Mouse (Mus musculus): ENCODE measurements around the gene Il17c.

Gene Il17c

GRCm38 (mm10) chr8:122421376-122422070, at the start of gene Il17c:
Gene Il17c (plus strand): TSS chr8:122422020.
- DNase-seq = no peak

DNA sequence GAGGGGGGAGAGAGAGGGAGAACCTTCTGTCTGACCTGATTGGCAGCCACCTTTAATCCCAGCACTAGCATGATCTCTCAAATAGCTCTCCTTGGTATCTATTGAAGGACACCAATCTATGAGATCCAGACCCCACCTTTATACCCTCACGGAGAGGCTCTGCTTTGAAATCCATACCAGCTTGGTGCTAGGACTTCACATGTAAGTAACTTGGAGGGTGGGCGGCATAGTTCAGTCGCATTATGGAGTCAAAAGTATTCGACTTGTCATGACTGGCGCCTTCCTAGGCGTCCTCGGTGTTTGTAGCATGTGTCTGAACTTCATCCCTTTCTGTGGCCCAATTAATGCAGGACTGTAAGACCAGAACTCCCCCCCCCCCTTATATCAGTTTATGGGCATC, 46.5 kb upstream of the Il17c start:
- no peak for DNase-seq

DNA sequence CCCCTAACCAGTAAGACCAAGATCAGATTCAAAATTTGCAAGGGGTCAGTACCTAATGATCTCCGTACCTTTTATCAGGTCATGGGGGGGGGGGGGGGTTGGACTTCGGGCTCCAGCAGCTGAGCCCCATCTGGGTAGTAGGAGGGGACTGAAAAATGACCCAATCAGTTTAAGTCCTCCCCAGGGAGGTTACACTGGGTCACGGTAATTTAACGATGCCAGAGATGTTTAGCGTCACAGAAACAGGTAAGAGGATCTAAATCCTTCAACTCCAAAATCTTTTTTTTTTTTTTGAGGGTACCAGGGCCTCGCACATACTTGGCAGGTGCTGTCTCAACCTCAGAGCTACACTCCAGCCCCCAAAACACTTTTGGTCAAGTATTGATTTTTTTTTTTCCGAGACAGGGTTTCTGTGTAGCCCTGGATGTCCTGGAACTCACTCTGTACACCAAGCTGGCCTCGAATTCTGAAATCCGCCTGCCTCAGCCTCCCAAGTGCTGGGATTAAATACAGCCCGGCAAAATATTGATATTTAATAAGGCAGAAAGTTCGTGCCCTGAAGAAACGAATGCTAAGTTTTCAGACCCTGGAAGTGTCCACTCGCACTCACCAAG, 46.0 kb upstream of the Il17c start:
- DNase-seq = no peak

- DNase-seq = peak; percentile 100
These were observed 45.2 kb upstream of the Il17c start, which contains the start of gene Zc3h18 for GRCm38 (mm10) chr8:122376365-122377231. Gene Zc3h18 (plus strand): TSS chr8:122376609.

DNA sequence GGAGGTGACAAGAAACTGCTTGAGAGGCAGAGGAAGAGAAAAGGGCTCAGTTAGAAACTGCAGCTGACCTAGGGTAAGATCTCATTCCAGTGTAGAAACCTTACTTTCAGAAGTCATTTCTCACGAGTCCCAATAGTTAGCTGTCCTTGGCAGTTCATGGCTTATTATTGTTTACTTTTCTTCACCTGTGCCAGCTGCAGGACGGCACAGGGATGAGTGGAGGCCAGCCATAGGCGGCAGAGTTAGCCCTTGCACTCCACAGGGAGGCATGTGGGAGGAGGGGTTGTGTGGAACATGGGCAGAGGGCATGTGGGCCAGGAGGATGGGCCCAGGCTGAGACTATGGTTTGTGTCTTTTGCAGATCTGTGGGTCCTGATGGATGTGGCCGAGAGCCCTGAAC, 38.8 kb upstream of the Il17c start:
- DNase-seq = no peak

DNA sequence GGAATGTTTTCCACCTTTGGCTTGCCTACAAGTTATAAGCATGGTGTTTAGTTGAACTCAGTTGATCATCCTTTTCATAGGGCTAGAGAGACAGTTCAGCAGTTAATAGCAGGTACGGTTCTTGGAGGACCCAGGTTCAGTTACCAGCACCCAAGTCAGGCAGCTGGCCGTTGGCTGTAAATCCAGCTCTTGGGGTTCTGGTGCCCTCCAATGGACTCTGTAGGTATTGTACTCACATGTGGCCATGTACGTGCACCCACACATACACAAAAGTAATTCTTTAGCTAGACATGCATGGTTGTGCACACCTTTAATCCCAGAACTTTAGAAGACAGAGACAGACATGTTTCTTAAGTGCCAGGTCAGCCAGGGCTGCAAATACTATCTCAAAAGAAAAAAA, 32.5 kb upstream of the Il17c start:
- no peak for DNase-seq

- DNase-seq = no peak
These were observed 31.1 kb upstream of the Il17c start for GRCm38 (mm10) chr8:122390758-122391157.

GRCm38 (mm10) chr8:122393717-122394116, 28.1 kb upstream of the Il17c start:
- no peak for DNase-seq

DNA sequence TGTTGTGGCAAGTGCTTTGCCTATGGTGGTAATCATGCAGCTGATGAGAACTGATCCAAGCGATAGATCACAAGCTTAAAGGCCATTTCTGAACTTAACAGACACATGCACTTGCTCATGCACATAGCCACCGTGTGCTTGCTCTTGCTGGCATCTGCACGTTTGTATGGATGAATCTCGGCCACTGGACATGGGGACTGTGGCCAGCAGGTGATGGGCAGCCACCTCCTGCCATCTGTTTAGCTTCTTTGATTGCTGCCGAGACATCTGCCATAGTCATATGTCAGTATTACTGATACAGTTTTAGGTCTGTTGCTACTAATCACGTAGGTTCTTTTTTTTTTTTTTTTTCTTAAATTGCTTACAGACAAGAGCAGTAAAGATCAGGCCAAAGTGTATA, 26.5 kb upstream of the Il17c start:
- DNase-seq = peak; percentile 52

DNA sequence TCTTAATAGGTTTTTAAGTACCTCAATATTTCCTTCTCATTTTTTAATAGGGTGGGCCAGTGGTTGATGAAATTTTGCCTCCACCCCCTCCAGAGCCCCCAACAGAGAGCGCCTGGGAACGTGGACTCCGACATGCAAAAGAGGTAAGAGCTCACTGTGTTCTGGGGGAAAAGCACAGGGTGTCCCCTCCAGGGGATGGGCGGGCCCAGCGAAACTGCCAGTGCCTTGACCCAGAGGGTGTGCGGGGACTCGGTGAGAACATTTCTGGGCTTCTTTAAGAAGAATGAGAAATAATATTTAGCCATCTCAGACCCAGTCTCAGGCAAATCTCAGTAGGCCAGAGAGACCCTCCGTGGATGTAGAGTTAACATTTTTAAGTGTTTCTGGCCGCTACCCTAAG, 23.6 kb upstream of the Il17c start:
- no peak for DNase-seq

- DNase-seq = no peak
These were observed 16.5 kb upstream of the Il17c start for GRCm38 (mm10) chr8:122405146-122405805.

DNA sequence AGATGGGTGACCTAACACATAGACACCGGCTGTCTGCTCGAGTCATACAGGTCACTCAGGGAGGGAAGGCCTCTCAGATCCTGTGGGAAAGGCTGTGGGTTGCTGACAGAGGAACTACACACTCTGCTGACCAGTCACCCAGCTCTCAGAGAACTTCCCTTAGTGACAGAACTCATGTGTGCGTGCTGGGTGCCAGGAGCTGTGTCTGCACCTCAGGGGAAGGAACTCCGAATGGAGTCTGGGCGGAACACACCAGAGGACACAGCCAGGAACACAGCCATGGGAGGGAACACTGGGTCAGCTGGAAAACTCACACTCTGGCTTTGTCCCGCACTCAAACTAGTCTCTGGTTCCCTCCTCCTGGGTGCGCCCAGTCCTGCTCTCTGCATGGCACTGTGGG, 14.1 kb upstream of the Il17c start:
- no peak for DNase-seq

DNA sequence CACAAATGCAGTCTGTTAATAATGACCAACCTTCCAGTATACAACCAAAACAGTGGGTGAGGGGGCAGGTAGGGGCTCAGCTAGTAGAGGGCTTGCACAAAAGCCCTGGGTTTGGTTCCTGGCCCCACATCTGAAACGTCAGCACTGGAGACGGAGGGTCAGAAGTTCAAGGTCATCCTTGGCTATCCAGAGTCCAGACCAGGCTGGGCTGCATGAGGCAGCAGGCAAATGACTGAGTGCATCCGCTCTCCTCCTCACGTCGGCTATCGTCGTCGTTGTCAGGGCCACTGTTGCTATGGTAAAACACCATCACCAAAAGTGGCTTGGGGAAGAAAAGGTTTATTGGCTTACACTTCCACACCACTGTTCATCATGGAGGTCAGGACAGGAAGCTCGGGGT, 7.5 kb upstream of the Il17c start:
- no peak for DNase-seq

GRCm38 (mm10) chr8:122415554-122415953, 6.3 kb upstream of the Il17c start:
- no peak for DNase-seq

DNA sequence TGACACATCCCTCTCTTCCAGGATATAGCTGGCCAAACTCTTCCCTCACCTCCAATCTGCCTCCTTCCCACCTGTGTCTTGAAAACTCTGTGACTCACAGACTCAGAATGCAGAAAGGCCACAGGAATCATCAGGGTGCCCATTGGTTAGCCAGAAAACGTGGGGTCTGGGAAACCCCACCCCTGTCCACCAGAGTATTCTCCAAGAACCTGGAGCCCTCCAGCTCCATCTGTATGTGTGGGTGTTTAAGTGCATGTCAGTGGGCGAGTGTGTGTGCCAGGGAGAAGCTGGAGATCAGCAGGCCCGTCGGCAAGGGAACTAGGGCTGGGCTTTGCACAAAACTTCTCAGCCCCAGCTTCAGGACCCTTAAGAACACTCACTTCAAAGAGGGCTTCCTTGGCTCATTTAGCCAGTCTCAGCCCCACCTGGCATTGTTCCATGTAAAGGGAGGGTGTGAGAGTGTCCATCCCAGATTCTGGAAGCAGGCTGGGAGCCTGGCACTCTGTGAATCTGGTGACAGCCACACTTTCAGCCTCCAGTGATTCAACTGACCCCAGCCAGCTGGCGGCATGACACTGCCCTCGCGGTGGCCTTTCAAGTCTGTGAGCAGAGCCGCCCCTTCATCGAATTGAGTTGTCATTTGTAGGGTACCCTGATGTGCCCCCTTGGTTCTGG, 1.8 kb upstream of the Il17c start:
- no peak for DNase-seq

DNA sequence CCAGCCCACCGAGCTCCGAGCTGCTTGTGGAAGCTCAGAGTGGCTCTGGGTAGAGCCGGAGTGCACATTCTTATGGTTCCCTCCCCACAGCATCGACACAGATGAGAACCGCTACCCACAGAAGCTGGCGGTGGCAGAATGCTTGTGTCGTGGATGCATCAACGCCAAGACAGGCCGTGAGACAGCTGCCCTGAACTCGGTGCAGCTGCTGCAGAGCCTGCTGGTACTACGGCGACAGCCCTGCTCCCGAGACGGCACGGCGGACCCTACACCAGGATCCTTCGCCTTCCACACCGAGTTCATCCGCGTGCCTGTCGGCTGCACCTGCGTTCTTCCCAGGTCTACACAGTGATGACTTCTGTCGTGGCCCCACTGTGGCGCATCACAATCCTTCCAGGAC, 1.4 kb downstream of the Il17c start:
- DNase-seq = no peak

DNA sequence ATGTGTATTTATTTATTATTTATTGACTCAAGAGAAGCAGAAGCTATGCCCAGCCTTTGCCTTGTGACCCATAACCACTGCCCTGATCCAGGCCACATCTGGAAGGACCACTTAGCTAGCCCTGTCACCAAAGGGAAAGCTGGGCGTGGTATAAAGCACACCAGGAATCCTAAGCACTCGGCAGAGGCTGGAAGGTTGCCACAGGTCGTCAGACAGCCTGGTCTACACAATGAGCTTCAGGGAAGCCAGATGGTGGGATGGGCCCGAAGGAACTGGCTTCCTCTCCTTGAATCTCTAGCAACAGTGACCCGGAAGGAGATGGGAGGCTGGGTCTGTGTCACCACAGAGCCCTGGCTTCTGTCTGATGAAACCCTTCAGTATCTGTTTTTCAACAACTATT, 1.8 kb downstream of the Il17c start:
- DNase-seq = no peak

DNA sequence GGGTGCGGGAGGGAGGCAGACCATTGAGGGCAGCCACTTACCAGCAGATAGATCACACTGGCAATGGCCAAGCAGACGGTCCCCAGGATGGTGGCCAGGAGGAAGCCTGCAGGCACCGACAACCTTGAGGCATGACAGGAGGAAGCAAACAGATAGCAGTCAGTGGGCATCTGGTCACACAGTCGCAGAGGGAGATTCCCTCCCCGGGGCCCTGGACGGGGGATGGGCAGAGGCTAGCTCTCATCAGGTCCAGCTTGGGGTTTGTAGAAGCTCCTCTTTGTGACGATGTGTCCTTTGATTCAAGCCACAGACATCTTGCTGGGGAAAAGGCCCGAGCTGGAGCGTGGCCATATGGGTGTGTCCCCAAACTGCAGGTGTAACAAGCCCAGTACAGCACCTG, 4.3 kb downstream of the Il17c start:
- no peak for DNase-seq

DNA sequence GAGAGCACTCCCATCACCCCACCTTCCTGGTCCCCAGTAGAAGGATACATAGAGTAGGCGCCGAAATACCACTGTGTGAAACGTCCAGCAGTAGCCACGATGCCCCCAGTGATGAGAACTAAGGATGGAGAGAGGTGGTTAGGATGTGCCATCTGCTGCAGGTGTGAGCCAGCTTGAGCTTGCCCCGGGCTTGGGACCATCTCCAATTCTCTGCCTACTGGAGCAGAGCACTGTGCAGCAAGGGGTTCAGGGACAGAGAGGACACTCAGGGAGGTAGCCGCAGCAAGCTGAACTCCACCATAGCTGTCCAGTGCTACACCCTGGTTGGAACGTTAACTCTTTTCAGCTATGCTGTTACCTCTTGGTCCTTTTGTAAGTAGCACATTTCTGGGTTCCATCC, 5.8 kb downstream of the Il17c start:
- DNase-seq = no peak

DNA sequence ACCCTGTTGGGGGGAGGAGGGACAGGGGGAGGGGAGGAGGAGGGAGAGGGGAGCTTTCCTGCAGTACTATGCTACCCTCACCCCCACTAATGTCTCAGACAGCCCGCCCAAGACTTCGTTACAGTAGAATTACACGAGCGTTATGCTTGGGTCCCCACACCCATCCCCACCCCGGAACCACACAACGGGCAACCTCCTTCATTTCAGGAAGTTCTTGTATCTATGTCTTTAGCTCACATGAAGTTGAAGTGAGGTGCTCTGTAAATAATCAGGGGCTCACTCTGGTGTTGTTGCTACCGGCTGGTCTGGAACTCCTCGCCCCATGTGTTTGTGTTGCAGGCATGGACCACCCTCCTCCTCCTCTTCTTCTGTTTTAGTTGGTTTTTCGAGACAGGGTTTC, 6.3 kb downstream of the Il17c start:
- no peak for DNase-seq

DNA sequence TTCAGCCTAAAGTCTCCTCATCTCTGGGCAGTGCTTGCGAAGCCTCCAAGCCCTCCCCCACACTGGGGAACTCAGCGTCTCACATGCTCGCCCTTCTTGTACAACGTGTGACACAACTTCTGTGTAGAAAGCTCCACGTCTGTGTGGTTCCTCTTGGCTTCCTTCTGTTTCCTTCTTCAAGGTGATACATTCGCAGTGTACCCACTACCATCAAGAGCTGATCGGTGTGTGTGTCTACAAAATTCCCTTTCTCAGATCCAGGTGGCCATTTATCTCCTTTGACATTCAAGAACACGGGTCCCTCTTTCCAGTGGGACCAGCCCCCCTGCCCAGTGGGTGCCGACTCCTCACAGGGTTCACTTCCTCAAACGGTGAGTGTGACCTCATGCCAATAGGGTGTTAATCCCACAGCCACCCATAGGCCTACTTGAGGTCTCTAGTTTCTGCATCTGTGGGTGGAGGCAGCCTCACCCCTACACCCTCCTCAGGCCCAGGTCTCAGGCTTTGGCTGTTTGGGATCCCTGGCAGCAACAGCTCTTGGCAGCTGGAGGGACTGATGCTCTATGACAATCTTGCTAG, 8.3 kb downstream of the Il17c start:
- DNase-seq = no peak

DNA sequence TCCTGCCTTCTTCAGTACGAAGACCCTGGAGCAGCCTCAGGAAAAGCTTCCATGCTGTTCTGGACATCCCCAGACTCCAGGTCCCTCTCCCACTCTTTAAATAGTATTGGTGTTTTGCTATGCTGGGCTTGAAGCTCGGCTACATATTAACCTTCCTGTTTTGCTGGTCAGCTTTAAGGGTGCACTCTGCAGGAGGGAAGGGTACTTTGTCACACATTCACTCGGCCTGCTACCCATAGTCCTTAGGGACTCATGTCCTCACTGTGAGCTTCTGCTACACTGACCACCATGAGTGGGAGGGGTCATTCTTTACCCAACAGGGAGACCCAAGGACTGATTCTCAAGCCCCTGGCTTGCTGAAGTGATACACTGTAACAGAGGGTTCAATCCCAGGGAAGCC, 8.8 kb downstream of the Il17c start:
- DNase-seq = no peak

All from cerebellum, adult 11 months (tissue).